Mouse (Mus musculus) small intestine, adult 2 months (tissue): ENCODE data around the gene Ttc7b. TPM values are rescaled to one million over a fixed set of nuclear protein-coding genes. Genes with fewer than 3 reads are reported as not detected.

Experiments
- H3K27ac ChIP-seq: fragments of 200-500 bp; 2 replicates; pipeline ENCODE4 v1.5.1; 2012; ENCODE audit warnings: low read depth, low read length, control low read depth, inconsistent platforms; ENCODE audit not compliant: insufficient read depth
- H3K27me3 ChIP-seq: fragments of 200-500 bp; 2 replicates; pipeline ENCODE4 v1.6.1; 2012; ENCODE audit warnings: mild to moderate bottlenecking, moderate library complexity, low read length, inconsistent platforms; ENCODE audit not compliant: control insufficient read depth, insufficient read depth
- H3K36me3 ChIP-seq: fragments of 200-500 bp; 2 replicates; pipeline ENCODE4 v1.6.1; 2012; ENCODE audit warnings: mild to moderate bottlenecking, low read length, control low read depth, inconsistent platforms; ENCODE audit not compliant: control insufficient read depth, insufficient read depth
- H3K4me1 ChIP-seq: fragments of 200-500 bp; 2 replicates; pipeline ENCODE4 v1.6.1; 2012; ENCODE audit warnings: low read length, inconsistent platforms, mixed read lengths; ENCODE audit not compliant: control insufficient read depth, insufficient read depth, insufficient read length
- H3K4me3 ChIP-seq: fragments of 200-500 bp; 2 replicates; pipeline ENCODE4 v1.5.1; 2012; ENCODE audit warnings: low read depth, mild to moderate bottlenecking, control low read depth, inconsistent platforms, low read length, moderate library complexity
- CTCF ChIP-seq: fragments of 200-500 bp; IDR thresholded peaks from 2 replicates; pipeline ENCODE4 v1.5.1; 2012; ENCODE audit warnings: low read depth, mild to moderate bottlenecking, control low read depth, inconsistent platforms, low read length, moderate library complexity, mixed read lengths; ENCODE audit not compliant: insufficient replicate concordance, insufficient read length; ENCODE audit errors: extremely low read depth
- POLR2A ChIP-seq: fragments of 200-500 bp; IDR thresholded peaks from 2 replicates; pipeline ENCODE4 v1.6.1; 2012; ENCODE audit warnings: low read depth, mild to moderate bottlenecking, control low read depth, inconsistent platforms, low read length, moderate library complexity
- WGBS: fragments of 180-500 bp; shearing (Covaris S2); methylation state at CpG from one replicate; pipeline ENCODE4 v1.1.7; 2018; 5-methylcytosine and 5-hydroxymethylcytosine counted together
- polyA plus RNA-seq: library from polyadenylated mRNA; depleted of rRNA; stranded (reverse); fragments of >200 nt; gene quantifications from 2 replicates; pipeline ENCODE4 v1.2.3, GENCODE M21; 2012

Gene Ttc7b
- polyA plus RNA-seq, 1 experiment: 13.0 TPM

GRCm38 (mm10) chr12:100527241-100527640 is 6.6 kb upstream of the Ttc7b start:
- Histone ChIP-seq H3K4me1 (peaks cover 8% of the 10 kb centered on the region; the same call in 1 of the 2 replicates), H3K27me3 (no peaks in the 10 kb centered on the region), H3K4me3 (no peak overlapping the region), H3K36me3 (no peaks in the 10 kb centered on the region), H3K27ac (no peak overlapping the region)
- TF ChIP-seq CTCF (no peak), POLR2A (no peak)
- 80% methylated on average over 9 of the region's 9 CpGs for WGBS

- H3K27me3 ChIP-seq: no peaks in the 10 kb centered on the region
- no peak overlapping the region for H3K27ac ChIP-seq
- 16% methylated on average over 1 of the region's 1 CpGs for WGBS
- peaks cover 9% of the 10 kb centered on the region; the same call in 1 of the 2 replicates for H3K4me1 ChIP-seq
- no peak for TF ChIP-seq POLR2A
- TF ChIP-seq CTCF: no peak
- no peak overlapping the region for H3K4me3 ChIP-seq
- no peaks in the 10 kb centered on the region for H3K36me3 ChIP-seq
Measured at GRCm38 (mm10) chr12:100525939-100526338, 5.3 kb upstream of the Ttc7b start.

GRCm38 (mm10) chr12:100520077-100520793 is 391 bp downstream of the Ttc7b start:
- Histone ChIP-seq H3K4me3 (peak overlapping the region; percentile 64), H3K27ac (0 out of 2 replicates have a peak overlapping the region, but pooled peaks have one; percentile 2), H3K36me3 (no peaks in the 10 kb centered on the region), H3K27me3 (no peaks in the 10 kb centered on the region), H3K4me1 (peaks cover 12% of the 10 kb centered on the region)
- no peak for TF ChIP-seq POLR2A
- no peak for TF ChIP-seq CTCF
- WGBS: 4% methylated on average over 76 of the region's 76 CpGs

GRCm38 (mm10) chr12:100519684-100520076 is 946 bp downstream of the Ttc7b start:
- Histone ChIP-seq H3K4me1 (peaks cover 12% of the 10 kb centered on the region), H3K4me3 (peak overlapping the region; percentile 64), H3K27me3 (no peaks in the 10 kb centered on the region), H3K27ac (no peak overlapping the region), H3K36me3 (no peaks in the 10 kb centered on the region)
- TF ChIP-seq POLR2A (no peak), CTCF (no peak)
- 25% methylated on average over 7 of the region's 7 CpGs for WGBS

- TF ChIP-seq POLR2A (no peak), CTCF (no peak)
- H3K4me1 ChIP-seq: peaks cover 12% of the 10 kb centered on the region
- no peaks in the 10 kb centered on the region for H3K36me3 ChIP-seq
- 91% methylated on average over 9 of the region's 9 CpGs for WGBS
- H3K4me3 ChIP-seq: no peak overlapping the region
- H3K27me3 ChIP-seq: no peaks in the 10 kb centered on the region
- no peak overlapping the region for H3K27ac ChIP-seq
Measured at GRCm38 (mm10) chr12:100517371-100517770, 3.3 kb downstream of the Ttc7b start.

GRCm38 (mm10) chr12:100516161-100516838 is 4.3 kb downstream of the Ttc7b start:
- no peaks in the 10 kb centered on the region for H3K27me3 ChIP-seq
- H3K4me3 ChIP-seq: no peak overlapping the region
- TF ChIP-seq CTCF (no peak), POLR2A (no peak)
- 95% methylated on average over 1 of the region's 1 CpGs for WGBS
- H3K27ac ChIP-seq: no peak overlapping the region
- H3K36me3 ChIP-seq: no peaks in the 10 kb centered on the region
- H3K4me1 ChIP-seq: peaks cover 12% of the 10 kb centered on the region

GRCm38 (mm10) chr12:100515493-100515892 is 5.1 kb downstream of the Ttc7b start:
- no peak for TF ChIP-seq CTCF
- TF ChIP-seq POLR2A: no peak
- Histone ChIP-seq H3K27ac (no peak overlapping the region), H3K27me3 (no peaks in the 10 kb centered on the region), H3K4me1 (peaks cover 9% of the 10 kb centered on the region), H3K36me3 (no peaks in the 10 kb centered on the region), H3K4me3 (no peak overlapping the region)
- whole genome bisulfite sequencing: 90% methylated on average over 4 of the region's 4 CpGs
